Mouse (Mus musculus) E14TG2a.4 (cell line): ENCODE measurements around the gene Atp13a1.

Experiments used
- CTCF ChIP-seq: conservative IDR thresholded peaks from 2 replicates; pipeline ENCODE4 v1.5.1; 2014; ENCODE audit warnings: low read length
- NANOG ChIP-seq: IDR thresholded peaks from 2 replicates; pipeline ENCODE4 v1.6.1; 2014; ENCODE audit warnings: borderline replicate concordance, low read length, mixed read lengths

DNA sequence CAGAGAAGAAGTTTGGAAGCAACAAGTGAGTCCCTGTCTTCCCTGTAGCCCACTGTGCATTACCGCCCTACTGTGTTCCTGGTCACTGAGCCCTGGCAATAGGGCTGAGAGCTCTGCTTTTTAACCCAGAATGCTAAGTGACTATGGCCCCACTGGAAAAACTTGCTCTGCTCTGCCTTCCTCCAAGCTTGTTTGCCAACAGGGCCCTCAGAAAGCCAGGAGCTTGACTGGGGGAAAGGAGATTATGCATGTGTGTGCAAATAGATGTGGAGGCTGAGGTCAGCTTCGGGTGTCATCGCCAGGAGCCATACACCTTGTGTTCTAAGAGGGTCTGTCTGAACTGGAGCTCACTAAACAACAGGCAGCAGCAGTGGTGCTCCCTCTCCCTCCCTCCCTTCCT is 3.1 kb downstream of the Atp13a1 start:
- no peak for TF ChIP-seq CTCF
- TF ChIP-seq NANOG, result no peak
